Mouse (Mus musculus) mature B cell (primary cell): Measurements from ENCODE around the gene Aldh3a1.

Experiments used
- in situ Hi-C: fragments of 300-500 bp; cut with MboI; formaldehyde crosslinking; loops from 2 replicates; pipeline ENCODE4 v1.14.3; 2019

Gene Aldh3a1

DNA sequence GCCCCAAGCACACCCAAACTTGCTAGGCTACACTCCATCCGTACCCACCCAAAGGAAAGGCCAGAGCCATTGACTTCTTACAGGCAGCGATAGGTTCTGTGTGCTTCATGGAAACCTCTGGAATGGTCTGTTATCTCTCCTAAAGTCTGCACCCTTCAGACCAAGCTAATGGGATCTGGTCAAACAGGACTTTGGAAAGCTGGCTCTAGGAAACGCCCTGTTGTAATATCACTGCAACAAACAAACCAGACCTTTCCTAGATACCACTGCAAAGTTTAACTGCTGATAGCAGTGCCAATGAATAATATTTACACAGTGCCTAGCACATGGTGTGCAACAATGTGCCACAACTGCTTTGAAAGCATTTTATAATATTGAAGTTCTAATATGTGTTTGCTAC is 28.7 kb downstream of the Aldh3a1 start:
- in situ Hi-C loops: no loop called here

DNA sequence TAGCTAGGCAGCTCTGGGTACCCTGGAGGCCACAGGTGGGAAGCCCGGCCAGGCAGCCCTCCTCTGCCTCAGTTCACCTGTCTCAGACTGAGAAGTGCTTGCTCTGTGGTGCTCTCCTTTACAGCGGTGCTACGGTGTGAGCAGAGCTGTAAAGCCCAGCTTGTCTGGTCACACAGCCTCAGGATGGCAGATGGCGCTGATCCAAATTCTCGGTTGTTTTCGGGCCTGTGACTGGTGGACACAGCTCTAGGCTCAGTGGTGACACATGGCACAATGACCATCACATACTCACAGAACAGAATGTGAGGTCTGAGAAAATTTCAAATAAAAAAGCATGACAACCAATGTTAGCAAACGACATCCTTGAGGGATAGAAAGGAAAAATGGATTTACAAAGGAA is 37.1 kb downstream of the Aldh3a1 start:
- in situ Hi-C loops: no loop called here

DNA sequence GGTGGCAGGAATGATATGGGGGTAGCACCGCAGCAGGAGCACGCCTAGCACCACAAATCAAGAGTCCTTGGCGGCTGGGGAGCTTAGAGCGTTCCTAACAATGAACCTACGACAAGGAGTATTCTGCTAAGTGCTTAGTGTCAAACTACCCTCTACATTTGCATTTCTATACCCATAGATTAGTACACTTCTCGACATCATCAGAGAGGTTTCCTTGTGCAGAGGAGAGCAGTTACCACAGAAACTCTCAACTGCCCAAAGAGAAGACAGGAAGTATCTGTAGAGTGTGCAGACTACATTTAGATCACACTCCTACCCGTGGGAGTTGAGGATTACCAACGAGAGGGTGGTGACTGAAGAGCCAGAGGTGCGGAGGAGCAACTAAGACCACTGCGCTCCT is 44.4 kb downstream of the Aldh3a1 start:
- in situ Hi-C loops: no loop called here

- in situ Hi-C loops: no loop called here
Observed at GRCm38 (mm10) chr11:61252807-61253206, 45.5 kb downstream of the Aldh3a1 start.

- in situ Hi-C loops: no loop called here
Observed at GRCm38 (mm10) chr11:61259106-61259505, 51.8 kb downstream of the Aldh3a1 start.

- in situ Hi-C loops: no loop called here
Observed at GRCm38 (mm10) chr11:61262516-61262915, 55.2 kb downstream of the Aldh3a1 start.

DNA sequence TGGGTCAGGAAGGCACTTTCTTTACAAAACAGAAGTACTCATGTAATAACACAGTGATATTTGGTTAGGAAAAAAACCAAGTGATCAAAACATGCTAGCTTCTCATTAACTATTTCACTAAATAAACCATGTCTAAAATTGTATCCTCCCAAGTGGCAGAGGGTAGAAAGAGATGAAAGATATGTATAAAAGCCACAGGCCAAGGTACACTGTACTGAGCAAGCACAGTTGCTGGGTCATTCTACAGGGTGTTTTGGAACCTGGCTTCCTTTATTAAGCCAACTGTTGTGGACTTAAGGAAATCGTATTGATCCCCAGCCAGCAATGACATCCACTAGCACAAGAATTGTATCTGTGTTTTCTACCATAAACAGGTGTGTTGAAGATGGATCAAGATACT is 56.5 kb downstream of the Aldh3a1 start:
- in situ Hi-C loops: no loop called here

DNA sequence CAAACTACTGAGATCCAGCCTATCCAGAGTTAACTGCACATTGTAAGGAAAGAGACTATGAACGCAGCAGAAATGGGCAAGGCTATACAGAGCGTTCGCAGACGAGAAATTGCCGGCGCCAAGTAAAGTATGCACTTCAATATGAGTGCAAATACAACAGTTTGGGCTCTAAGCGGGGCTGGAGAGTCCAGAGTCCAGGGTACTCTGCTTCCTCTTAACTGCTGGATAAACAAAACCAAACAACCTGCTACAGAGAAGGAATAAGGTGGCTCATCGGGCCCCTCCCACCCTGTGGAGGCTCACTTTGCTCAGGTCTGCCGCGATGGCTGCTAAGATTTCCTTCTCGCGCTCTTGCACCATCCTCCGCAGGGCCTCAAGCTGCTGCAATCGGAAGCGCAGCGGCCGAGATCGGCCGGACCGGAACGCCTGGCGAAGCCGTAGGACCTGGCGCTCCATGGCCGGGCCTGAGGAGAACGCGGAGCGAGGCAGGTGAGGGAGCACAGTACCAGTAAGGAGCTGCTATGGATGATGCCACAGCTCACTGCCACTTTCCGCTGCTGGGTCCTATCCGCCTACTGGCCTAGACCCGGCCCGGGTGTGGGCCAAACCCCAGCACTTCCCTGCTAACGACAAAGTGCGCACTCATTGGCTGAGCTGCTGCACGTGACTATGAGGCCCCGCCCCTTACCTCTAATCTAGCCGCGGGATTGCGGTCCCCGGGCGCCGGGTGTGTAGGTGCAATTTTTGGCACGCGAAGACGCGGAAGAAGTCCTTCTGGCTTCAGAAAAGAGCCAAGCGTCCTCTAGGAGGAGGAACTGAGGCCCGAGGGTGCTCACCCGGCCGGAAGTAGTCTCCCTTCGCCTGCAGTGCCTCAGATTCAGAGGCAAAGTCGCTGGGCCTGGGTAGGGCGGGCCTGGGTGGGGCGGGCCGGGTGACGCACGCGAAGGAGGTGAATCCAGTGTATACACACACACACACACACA is 59.5 kb downstream of the Aldh3a1 start, which contains the start of gene Aldh3a2:
TSS of gene Aldh3a2 (minus strand) at position 914 of the 983 bp plus-strand sequence.
- in situ Hi-C loops: no loop called here
